Comparison of ENCODE assay signal across 8 mouse cellular contexts in genomic region chr9:14381353-14382055, GRCm38 (mm10). TPM values are rescaled to one million over a fixed set of nuclear protein-coding genes. Genes with fewer than 3 reads are reported as not detected.
A peak's percentile ranks its signal among the peaks of the same experiment; 100 is the strongest.
DNase-seq lines count a peak whose midpoint lies in the region; ATAC-seq and TF ChIP-seq lines count a peak whose summit lies in the region.

Gene Endod1, minus strand, starts transcription at chr9:14381507.

- peak within 1 kb of the TSS; percentile 72 for H3K4me2 ChIP-seq in intestine, embryonic 14.5 days (ENCODE audit: low read length)
- peak within 1 kb of the TSS; percentile 84 for H3K4me2 ChIP-seq in stomach, embryonic 16.5 days (ENCODE audit: low read depth, low read length)

- H3K27ac ChIP-seq in spleen, adult 2 months (ENCODE audit: insufficient read depth, low read length): peak within 1 kb of the TSS; percentile 74
- peak within 1 kb of the TSS; percentile 78 for H3K27ac ChIP-seq in intestine, embryonic 14.5 days (ENCODE audit: low read depth)
- peak within 1 kb of the TSS; percentile 85 for H3K27ac ChIP-seq in stomach, embryonic 16.5 days (ENCODE audit: low read length)

- peak; percentile 47; the same call in 1 of the 2 replicates for ATAC-seq in intestine, embryonic 14.5 days (replicated peaks; ENCODE audit: low FRiP score, low TSS enrichment, low read depth)
- ATAC-seq in megakaryocyte progenitor cell, adult 5-6 weeks (replicated peaks; ENCODE audit: poor library complexity): peak; percentile 49
- peak; percentile 41 for ATAC-seq in stomach, embryonic 16.5 days (ENCODE audit: insufficient read depth, low FRiP score)

- H3K27me3 ChIP-seq in spleen, adult 2 months (ENCODE audit: control insufficient read depth, insufficient read depth, low read length): no peaks in the 10 kb centered on the region
- no peaks in the 10 kb centered on the region for H3K27me3 ChIP-seq in intestine, embryonic 14.5 days (replicated peaks; ENCODE audit: control insufficient read depth, insufficient read depth, low read length)
- no peaks in the 10 kb centered on the region for H3K27me3 ChIP-seq in stomach, embryonic 16.5 days (ENCODE audit: control insufficient read depth, insufficient read depth, low read length)

- 22% methylated on average over 8 of the region's 8 CpGs for WGBS in spleen, adult 2 months
- WGBS in intestine, embryonic 14.5 days: 5% methylated on average over 8 of the region's 8 CpGs
- 4% methylated on average over 8 of the region's 8 CpGs for WGBS in stomach, embryonic 16.5 days

- TF ChIP-seq CTCF in spleen, adult 2 months (IDR thresholded peaks at IDR 0.05; ENCODE audit: extremely low read depth, insufficient read depth, insufficient read length, insufficient replicate concordance): no peak

- TF ChIP-seq POLR2A in spleen, adult 2 months (IDR thresholded peaks at IDR 0.05; ENCODE audit: low read depth, low read length): no peak

- peaks cover 8% of the 10 kb centered on the region; the same call in 1 of the 2 replicates for H3K4me1 ChIP-seq in spleen, adult 2 months (ENCODE audit: control insufficient read depth, insufficient read depth, insufficient read length)
- peaks cover 25% of the 10 kb centered on the region; the same call in 1 of the 2 replicates for H3K4me1 ChIP-seq in intestine, embryonic 14.5 days (replicated peaks; ENCODE audit: control insufficient read depth, insufficient read depth, low read length)
- peaks cover 18% of the 10 kb centered on the region for H3K4me1 ChIP-seq in stomach, embryonic 16.5 days (ENCODE audit: control insufficient read depth, insufficient read depth, low read length)

- no peak for DNase-seq in spleen, adult 2 months (ENCODE audit: low read depth in 1 of 2, low spot score in 2 of 2)
- no peak for DNase-seq in spleen, adult 18-20 months
- peak; percentile 77 for DNase-seq in cerebellum, adult 9-10 months
- peak; percentile 14 for DNase-seq in gastrocnemius, postnatal 25 days
- DNase-seq in intestine, embryonic 14.5 days (ENCODE audit: low spot score): peak; percentile 61
- no peak for DNase-seq in left cerebral cortex, postnatal 36 days (ENCODE audit: low spot score in 2 of 2)

- no peaks in the 10 kb centered on the region for H3K9me3 ChIP-seq in intestine, embryonic 14.5 days (ENCODE audit: control insufficient read depth, low read length)
- H3K9me3 ChIP-seq in stomach, embryonic 16.5 days (replicated peaks; ENCODE audit: control insufficient read depth, low read length): no peaks in the 10 kb centered on the region

- H3K4me3 ChIP-seq in spleen, adult 2 months (ENCODE audit: extremely low read depth, insufficient read depth, insufficient read length): peak within 1 kb of the TSS; percentile 78
- H3K4me3 ChIP-seq in intestine, embryonic 14.5 days (ENCODE audit: low read depth, low read length): peak within 1 kb of the TSS; percentile 61
- H3K4me3 ChIP-seq in stomach, embryonic 16.5 days (replicated peaks; ENCODE audit: low read length): peak within 1 kb of the TSS; percentile 60

- peak within 1 kb of the TSS; percentile 55 for H3K9ac ChIP-seq in intestine, embryonic 14.5 days (ENCODE audit: low read length)
- peak within 1 kb of the TSS; percentile 85 for H3K9ac ChIP-seq in stomach, embryonic 16.5 days (ENCODE audit: low read length)

- H3K36me3 ChIP-seq in spleen, adult 2 months (ENCODE audit: control insufficient read depth, insufficient read depth, low read length): no peaks in the 10 kb centered on the region
- H3K36me3 ChIP-seq in intestine, embryonic 14.5 days (ENCODE audit: control insufficient read depth, insufficient read depth, low read length): no peaks in the 10 kb centered on the region
- no peaks in the 10 kb centered on the region for H3K36me3 ChIP-seq in stomach, embryonic 16.5 days (ENCODE audit: control insufficient read depth, insufficient read depth, low read length)

- intact Hi-C loops in left cerebral cortex, postnatal 36 days (cut with DNase I): loop anchor here (5.0 kb wide), 1 partner anchor 121 kb away; the partner anchor contains the start of genes Cwc15 and Kdm4d

RNA-seq across cellular contexts. Expression of gene Endod1, which starts in this region (rescaled TPM):
- polyA plus RNA-seq in spleen, adult 2 months (2012; rRNA removed): 35.0 and 107 TPM in 2 replicates
- total RNA-seq in gastrocnemius, postnatal 25 days (2021): 1 to 10 TPM; 3.8 to 4.1 TPM
- polyA plus RNA-seq in intestine, embryonic 14.5 days (2014; fragmentation: Nextera tagmentation; extraction: Ambion mirVana): 26.8 and 30.5 TPM in 2 replicates
- 10 to 100 TPM; 59.7 to 68.6 TPM for total RNA-seq in left cerebral cortex, postnatal 36 days (2021)
- 17.0 and 20.1 TPM in 2 replicates for total RNA-seq in megakaryocyte progenitor cell, adult 5-6 weeks (2015)
- total RNA-seq in megakaryocyte progenitor cell, adult 5-6 weeks (2017): 19.1 and 21.4 TPM in 2 replicates
- 27.9 and 34.0 TPM in 2 replicates for polyA plus RNA-seq in stomach, embryonic 16.5 days (2015; fragmentation: Nextera tagmentation; extraction: Ambion mirVana)

Comparison
In these comparisons a context has a peak if more than half of its experiments do, and no peak if none do; other contexts are left out.
1. DNase-seq: peak in cerebellum, adult 9-10 months (single experiment), gastrocnemius, postnatal 25 days (single experiment) and intestine, embryonic 14.5 days (single experiment); none in spleen, adult 2 months (0 of 2), spleen, adult 18-20 months (0 of 2) and left cerebral cortex, postnatal 36 days (0 of 2).
2. Peak in every context shown above with its lines, with median percentiles within 50 percentile points of each other: H3K27ac ChIP-seq, H3K4me3 ChIP-seq and ATAC-seq.